Mouse (Mus musculus) MEL (cell line): ENCODE measurements around the gene Pkd1l2. TPM values are rescaled to one million over a fixed set of nuclear protein-coding genes. Genes with fewer than 3 reads are reported as not detected.

ENCODE experiments used
- DNase-seq: peaks from one replicate; pipeline ENCODE4 v3.0.0; 2011; ENCODE audit warnings: low read depth, low spot score
- H3K27ac ChIP-seq: 2 replicates; pipeline ENCODE4 v1.5.1; 2012; ENCODE audit warnings: low read depth, mild to moderate bottlenecking, control low read depth, low read length, moderate library complexity; ENCODE audit not compliant: control insufficient read depth
- H3K27me3 ChIP-seq, 2 experiments: fragments of 150-350 bp in 1 of 2; sonication (generic) in 1 of 2; 2 replicates each; pipeline ENCODE4 v1.6.1; 2012; ENCODE audit warnings: low read length in 2 of 2, mild to moderate bottlenecking in 2 of 2, improper control_type of control experiment in 1 of 2, moderate library complexity in 1 of 2; ENCODE audit not compliant: insufficient read depth in 2 of 2, control insufficient read depth in 1 of 2
- H3K36me3 ChIP-seq, 2 experiments: 2 replicates each; pipeline ENCODE4 v1.6.1; 2012 to 2014; ENCODE audit warnings: low read length in 2 of 2, improper control_type of control experiment in 1 of 2, inconsistent platforms in 1 of 2, mild to moderate bottlenecking in 1 of 2; ENCODE audit not compliant: insufficient read depth in 2 of 2, control insufficient read depth in 1 of 2
- H3K4me1 ChIP-seq, 2 experiments: fragments of 150-350 bp in 1 of 2; sonication (generic) in 1 of 2; 2 replicates each; pipeline ENCODE4 v1.6.1; 2012; ENCODE audit warnings: low read length in 2 of 2, improper control_type of control experiment in 1 of 2, mild to moderate bottlenecking in 1 of 2; ENCODE audit not compliant: insufficient read depth in 2 of 2, control insufficient read depth in 1 of 2
- H3K4me3 ChIP-seq, 2 experiments: fragments of 150-350 bp in 1 of 2; sonication (generic) in 1 of 2; 2 replicates each; pipeline ENCODE4 v1.5.1; 2012; ENCODE audit warnings: low read depth in 2 of 2, low read length in 2 of 2, mild to moderate bottlenecking in 2 of 2, moderate library complexity in 2 of 2, control low read depth in 1 of 2, improper control_type of control experiment in 1 of 2; ENCODE audit not compliant: control insufficient read depth in 1 of 2, insufficient read depth in 1 of 2
- H3K79me2 ChIP-seq: 2 replicates; pipeline ENCODE4 v1.6.1; 2012; ENCODE audit warnings: mild to moderate bottlenecking, low read length, moderate library complexity; ENCODE audit not compliant: control insufficient read depth, poor library complexity, insufficient read depth
- H3K9ac ChIP-seq: 2 replicates; pipeline ENCODE4 v1.6.1; 2012; ENCODE audit warnings: low read depth, mild to moderate bottlenecking, control low read depth, low read length, moderate library complexity; ENCODE audit not compliant: control insufficient read depth, poor library complexity, severe bottlenecking
- H3K9me3 ChIP-seq: fragments of 150-350 bp; sonication (generic); replicated peaks from 2 replicates; pipeline ENCODE4 v1.6.1; 2012; ENCODE audit warnings: mild to moderate bottlenecking, low read length, improper control_type of control experiment, moderate library complexity; ENCODE audit not compliant: insufficient read depth
- CHD1 ChIP-seq: IDR thresholded peaks from 2 replicates; pipeline ENCODE4 v1.6.1; 2012; ENCODE audit warnings: low read depth, mild to moderate bottlenecking, inconsistent platforms, low read length, improper control_type of control experiment
- ELF1 ChIP-seq: IDR thresholded peaks from 2 replicates; pipeline ENCODE4 v1.6.1; 2014; ENCODE audit warnings: low read depth, mild to moderate bottlenecking, inconsistent platforms, low read length, improper control_type of control experiment, moderate library complexity
- EP300 ChIP-seq, 2 experiments: IDR thresholded peaks; 2 replicates each; pipeline ENCODE4 v1.6.1; 2011; ENCODE audit warnings: improper control_type of control experiment in 2 of 2, low read length in 2 of 2, low read depth in 1 of 2, mild to moderate bottlenecking in 1 of 2
- ETS1 ChIP-seq: IDR thresholded peaks from 2 replicates; pipeline ENCODE4 v1.6.1; 2012; ENCODE audit warnings: low read depth, mild to moderate bottlenecking, inconsistent platforms, low read length, improper control_type of control experiment, moderate library complexity
- JUND ChIP-seq: IDR thresholded peaks from 2 replicates; pipeline ENCODE4 v1.6.1; 2011; ENCODE audit warnings: low read depth, mild to moderate bottlenecking, improper control_type of control experiment, low read length
- KAT2A ChIP-seq: conservative IDR thresholded peaks from 2 replicates; pipeline ENCODE4 v1.6.1; 2012; ENCODE audit warnings: low read depth, low read length, improper control_type of control experiment, inconsistent platforms
- MAFK ChIP-seq: IDR thresholded peaks from 2 replicates; pipeline ENCODE4 v1.6.1; 2011; ENCODE audit warnings: low read depth, mild to moderate bottlenecking, low read length, improper control_type of control experiment, borderline replicate concordance
- MAX ChIP-seq: IDR thresholded peaks from 2 replicates; pipeline ENCODE4 v1.6.1; 2011; ENCODE audit warnings: low read length, improper control_type of control experiment
- MEF2A ChIP-seq: IDR thresholded peaks from 2 replicates; pipeline ENCODE4 v1.6.1; 2014; ENCODE audit warnings: low read depth, mild to moderate bottlenecking, inconsistent platforms, low read length, improper control_type of control experiment; ENCODE audit not compliant: poor library complexity, insufficient replicate concordance, severe bottlenecking; ENCODE audit errors: extremely low read depth
- MYC ChIP-seq: IDR thresholded peaks from 2 replicates; pipeline ENCODE4 v1.6.1; 2011; ENCODE audit warnings: low read depth, mild to moderate bottlenecking, low read length, improper control_type of control experiment, moderate library complexity
- POLR2A ChIP-seq, 2 experiments: IDR thresholded peaks; 2 replicates each; pipeline ENCODE4 v1.6.1; 2011 to 2012; ENCODE audit warnings: low read length in 2 of 2, mild to moderate bottlenecking in 2 of 2, control low read depth in 1 of 2, improper control_type of control experiment in 1 of 2, low read depth in 1 of 2, moderate library complexity in 1 of 2; ENCODE audit not compliant: control insufficient read depth in 1 of 2, insufficient read depth in 1 of 2, poor library complexity in 1 of 2
- POLR2AphosphoS2 ChIP-seq: IDR thresholded peaks from 2 replicates; pipeline ENCODE4 v1.6.1; 2011; ENCODE audit warnings: low read length, improper control_type of control experiment
- SMC3 ChIP-seq: IDR thresholded peaks from 2 replicates; pipeline ENCODE4 v1.6.1; 2011; ENCODE audit warnings: low read depth, low read length, improper control_type of control experiment
- TAL1 ChIP-seq: IDR thresholded peaks from 2 replicates; pipeline ENCODE4 v1.6.1; 2012; ENCODE audit warnings: mild to moderate bottlenecking, inconsistent platforms, low read length, moderate library complexity, mixed read lengths
- TBP ChIP-seq: IDR thresholded peaks from 2 replicates; pipeline ENCODE4 v1.8.0; 2011; ENCODE audit warnings: low read depth, low read length, improper control_type of control experiment
- TCF12 ChIP-seq: IDR thresholded peaks from 2 replicates; pipeline ENCODE4 v1.6.1; 2014; ENCODE audit warnings: low read depth, mild to moderate bottlenecking, inconsistent platforms, low read length, improper control_type of control experiment, moderate library complexity
- UBTF ChIP-seq: IDR thresholded peaks from 2 replicates; pipeline ENCODE4 v1.6.1; 2012; ENCODE audit warnings: low read depth, mild to moderate bottlenecking, inconsistent platforms, low read length, improper control_type of control experiment, moderate library complexity, borderline replicate concordance; ENCODE audit not compliant: insufficient read depth
- USF1 ChIP-seq: IDR thresholded peaks from 2 replicates; pipeline ENCODE4 v1.6.1; 2014; ENCODE audit warnings: low read depth, mild to moderate bottlenecking, inconsistent platforms, low read length, improper control_type of control experiment, moderate library complexity
- ZKSCAN1 ChIP-seq: IDR thresholded peaks from 2 replicates; pipeline ENCODE4 v1.6.1; 2012; ENCODE audit warnings: low read depth, mild to moderate bottlenecking, inconsistent platforms, low read length, improper control_type of control experiment, moderate library complexity
- polyA plus RNA-seq, 2 experiments: library from polyadenylated mRNA; stranded (reverse) in 1 of 2; unstranded in 1 of 2; fragments of >175 nt in 1 of 2; fragments of >200 nt in 1 of 2; gene quantifications; 2 replicates each; pipeline versions ENCODE4 v1.2.1 to v1.2.4; 2012; ENCODE audit warnings: low replicate concordance in 2 of 2, low read depth in 1 of 2; ENCODE audit not compliant: insufficient read length in 2 of 2, insufficient read depth in 1 of 2, missing spikeins in 1 of 2
- total RNA-seq: library from RNA; depleted of rRNA; stranded (reverse); fragments of 300-350 nt; gene quantifications from 2 replicates; pipeline ENCODE4 v1.2.3, GENCODE M21; 2012

The Pkd1l2 gene
- total and polyA plus RNA-seq, 3 experiments, result 0.86 to 1.5 TPM; not detected in 1

DNA sequence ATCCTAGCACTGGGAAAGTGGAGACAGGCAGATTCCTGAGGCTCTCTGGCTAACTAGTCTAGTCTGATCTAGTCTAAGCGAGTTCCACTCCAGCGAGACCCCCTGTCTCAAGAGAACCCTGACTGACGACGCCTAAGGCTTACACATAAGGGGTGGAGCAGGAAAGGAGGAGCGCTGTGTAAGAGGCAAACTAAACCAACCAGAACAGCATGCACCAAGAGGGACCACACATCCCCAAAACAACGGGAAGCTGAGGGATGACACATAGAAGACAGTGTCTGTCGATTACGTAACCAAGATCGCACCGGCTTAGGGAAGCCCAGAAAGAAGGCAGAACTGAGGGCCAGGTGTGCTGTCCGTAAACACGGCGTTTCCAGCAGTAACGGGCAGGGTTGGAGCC lies 2.6 kb downstream of the Pkd1l2 start:
- TF ChIP-seq MEF2A (no peak), MAX (no peak), TCF12 (no peak), ZKSCAN1 (no peak), POLR2A (IDR thresholded peaks at IDR 0.05; ENCODE audit: control insufficient read depth in 1 of 2, insufficient read depth in 1 of 2, low read depth in 1 of 2, low read length in 2 of 2, poor library complexity in 1 of 2) (no peak), TAL1 (no peak), MYC (no peak), ELF1 (no peak), MAFK (no peak), CHD1 (no peak), SMC3 (no peak), USF1 (no peak), TBP (no peak), POLR2AphosphoS2 (no peak), KAT2A (no peak), JUND (no peak), UBTF (no peak), EP300 (IDR thresholded peaks at IDR 0.05; ENCODE audit: low read depth in 1 of 2, low read length in 2 of 2) (no peak)
- Histone ChIP-seq H3K79me2 (no peaks in the 10 kb centered on the region; the same call in 1 of the 2 replicates), H3K4me1 (peaks cover 45 to 76% of the 10 kb centered on the region in 2 experiments), H3K27me3 (no peaks in the 10 kb centered on the region), H3K9me3 (no peaks in the 10 kb centered on the region), H3K4me3 (no peak overlapping the region), H3K9ac (no peak overlapping the region), H3K27ac (no peak overlapping the region), H3K36me3 (peaks cover 0 to 65% of the 10 kb centered on the region in 2 experiments; a peak in 2 of 4 replicates)
- DNase-seq, result no peak

DNA sequence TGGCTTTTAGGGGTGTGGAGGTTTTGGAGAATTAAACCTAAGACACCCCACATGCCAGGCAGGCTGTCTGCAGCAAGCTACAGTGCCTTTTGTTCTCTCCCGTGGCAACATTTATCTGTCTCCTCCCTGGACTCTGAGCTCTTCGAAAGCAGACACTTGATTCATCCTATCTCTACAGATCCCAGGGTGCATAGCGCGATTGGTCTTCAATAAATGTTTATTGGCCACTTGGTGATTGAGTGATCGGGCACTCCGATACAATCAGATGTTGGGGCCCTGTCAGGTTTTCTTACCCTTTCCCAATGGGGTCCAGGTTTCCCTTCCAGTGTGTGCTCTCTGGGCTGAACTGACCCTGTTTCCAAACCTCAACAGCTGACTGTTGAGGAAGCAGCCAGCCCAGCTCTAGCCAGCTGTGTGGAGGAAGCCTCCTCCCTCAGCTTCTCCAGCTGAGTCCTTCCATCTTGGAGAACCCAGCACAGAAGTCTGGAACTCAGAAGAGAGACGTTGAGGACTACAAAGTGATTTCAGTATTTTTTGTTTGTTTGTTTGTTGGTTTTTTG lies 3.8 kb downstream of the Pkd1l2 start:
- no peak overlapping the region for H3K9ac ChIP-seq
- H3K27ac ChIP-seq, result peak overlapping the region; percentile 57
- no peaks in the 10 kb centered on the region for H3K9me3 ChIP-seq
- DNase-seq, result no peak
- H3K4me3 ChIP-seq, result no peak overlapping the region
- H3K4me1 ChIP-seq, result peaks cover 33 to 74% of the 10 kb centered on the region in 2 experiments
- no peaks in the 10 kb centered on the region; the same call in 1 of the 2 replicates for H3K79me2 ChIP-seq
- peaks cover 0 to 60% of the 10 kb centered on the region in 2 experiments; a peak in 2 of 4 replicates for H3K36me3 ChIP-seq
- no peaks in the 10 kb centered on the region for H3K27me3 ChIP-seq
- TF ChIP-seq UBTF (no peak), ETS1 (peak; percentile 83)
